Mouse (Mus musculus): Measurements from ENCODE around the gene Hemk1. TPM values are rescaled to one million over a fixed set of nuclear protein-coding genes. Genes with fewer than 3 reads are reported as not detected.
A peak's percentile ranks its signal among the peaks of the same experiment; 100 is the strongest.

The Hemk1 gene
- total and polyA plus RNA-seq, 3 experiments = 9.4 to 48.6 (median 29.6) TPM

GRCm38 (mm10) chr9:107298876-107299275 lies 39.3 kb downstream of the Hemk1 start:
- DNase-seq (ENCODE audit: low spot score) (no peak), ATAC-seq (ENCODE audit: extremely low read depth, insufficient number of reproducible peaks, low FRiP score, poor library complexity, severe bottlenecking) (no peak)
- Histone ChIP-seq H3K9me3 (replicated peaks) (no peaks in the 10 kb centered on the region), H3K4me1 (ENCODE audit: insufficient read depth, low read depth, low read length) (peaks cover 69% of the 10 kb centered on the region), H3K4me3 (ENCODE audit: low read depth, low read length) (peak overlapping the region; percentile 84), H3K27me3 (ENCODE audit: insufficient read depth, low read length) (no peaks in the 10 kb centered on the region), H3K36me3 (replicated peaks) (peaks cover 62% of the 10 kb centered on the region)
- TF ChIP-seq CTCF (IDR thresholded peaks at IDR 0.05; ENCODE audit: low read depth, low read length) (no peak), POLR2AphosphoS5 (IDR thresholded peaks at IDR 0.05; ENCODE audit: insufficient replicate concordance, low read depth, low read length) (no peak), GATA2 (IDR thresholded peaks at IDR 0.05; ENCODE audit: borderline replicate concordance, low read depth, low read length) (no peak), GATA1 (IDR thresholded peaks at IDR 0.05; ENCODE audit: borderline replicate concordance, low read length) (no peak), TAL1 (conservative IDR thresholded peaks at IDR 0.05; ENCODE audit: low read depth, low read length) (no peak)

- DNase-seq (ENCODE audit: low spot score) = no peak
- Histone ChIP-seq H3K27me3 (ENCODE audit: insufficient read depth, low read length) (no peaks in the 10 kb centered on the region; the same call in 1 of the 2 replicates), H3K9me3 (replicated peaks) (no peaks in the 10 kb centered on the region), H3K4me3 (ENCODE audit: low read depth, low read length) (peak overlapping the region; percentile 84), H3K4me1 (ENCODE audit: insufficient read depth, low read depth, low read length) (peaks cover 63% of the 10 kb centered on the region), H3K36me3 (replicated peaks) (peaks cover 56% of the 10 kb centered on the region)
- TF ChIP-seq GATA1 (IDR thresholded peaks at IDR 0.05; ENCODE audit: borderline replicate concordance, low read length) (no peak), POLR2AphosphoS5 (IDR thresholded peaks at IDR 0.05; ENCODE audit: insufficient replicate concordance, low read depth, low read length) (no peak; the same call in 1 of the 2 replicates), CTCF (IDR thresholded peaks at IDR 0.05; ENCODE audit: low read depth, low read length) (no peak), TAL1 (conservative IDR thresholded peaks at IDR 0.05; ENCODE audit: low read depth, low read length) (no peak), GATA2 (IDR thresholded peaks at IDR 0.05; ENCODE audit: borderline replicate concordance, low read depth, low read length) (no peak)
- no peak for ATAC-seq (ENCODE audit: extremely low read depth, insufficient number of reproducible peaks, low FRiP score, poor library complexity, severe bottlenecking)
These were observed 39.9 kb downstream of the Hemk1 start for GRCm38 (mm10) chr9:107298059-107298780.

DNA sequence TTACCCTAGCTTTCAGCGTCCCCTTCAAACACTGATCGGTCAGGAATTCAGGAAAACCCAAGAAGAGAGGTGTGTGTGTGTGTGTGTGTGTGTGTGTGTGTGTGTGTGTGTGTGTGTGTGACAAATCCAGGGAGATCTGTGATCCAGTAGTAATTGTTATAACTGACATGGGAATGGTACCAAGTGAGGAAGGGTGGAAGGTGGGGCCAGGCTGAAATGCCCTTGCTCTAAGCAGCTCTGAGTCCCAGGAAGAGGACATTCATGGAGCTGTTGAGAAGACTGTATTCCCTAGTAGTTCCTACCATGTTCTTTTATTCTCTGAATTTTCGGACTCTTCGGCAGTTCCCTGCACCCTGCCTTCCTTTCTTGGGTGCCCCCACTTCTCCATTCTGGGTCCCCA lies 40.5 kb downstream of the Hemk1 start:
- no peaks in the 10 kb centered on the region for H3K9me3 ChIP-seq (replicated peaks)
- peaks cover 50% of the 10 kb centered on the region for H3K36me3 ChIP-seq (replicated peaks)
- peak overlapping the region; percentile 84 for H3K4me3 ChIP-seq (ENCODE audit: low read depth, low read length)
- TF ChIP-seq GATA2 (IDR thresholded peaks at IDR 0.05; ENCODE audit: borderline replicate concordance, low read depth, low read length) = no peak
- no peak; the same call in 1 of the 2 replicates for TF ChIP-seq POLR2AphosphoS5 (IDR thresholded peaks at IDR 0.05; ENCODE audit: insufficient replicate concordance, low read depth, low read length)
- TF ChIP-seq CTCF (IDR thresholded peaks at IDR 0.05; ENCODE audit: low read depth, low read length) = no peak
- no peak for TF ChIP-seq GATA1 (IDR thresholded peaks at IDR 0.05; ENCODE audit: borderline replicate concordance, low read length)
- no peak for TF ChIP-seq TAL1 (conservative IDR thresholded peaks at IDR 0.05; ENCODE audit: low read depth, low read length)
- H3K4me1 ChIP-seq (ENCODE audit: insufficient read depth, low read depth, low read length) = peaks cover 60% of the 10 kb centered on the region
- DNase-seq (ENCODE audit: low spot score) (no peak), ATAC-seq (ENCODE audit: extremely low read depth, insufficient number of reproducible peaks, low FRiP score, poor library complexity, severe bottlenecking) (no peak)
- peaks cover 4% of the 10 kb centered on the region for H3K27me3 ChIP-seq (ENCODE audit: insufficient read depth, low read length)

DNA sequence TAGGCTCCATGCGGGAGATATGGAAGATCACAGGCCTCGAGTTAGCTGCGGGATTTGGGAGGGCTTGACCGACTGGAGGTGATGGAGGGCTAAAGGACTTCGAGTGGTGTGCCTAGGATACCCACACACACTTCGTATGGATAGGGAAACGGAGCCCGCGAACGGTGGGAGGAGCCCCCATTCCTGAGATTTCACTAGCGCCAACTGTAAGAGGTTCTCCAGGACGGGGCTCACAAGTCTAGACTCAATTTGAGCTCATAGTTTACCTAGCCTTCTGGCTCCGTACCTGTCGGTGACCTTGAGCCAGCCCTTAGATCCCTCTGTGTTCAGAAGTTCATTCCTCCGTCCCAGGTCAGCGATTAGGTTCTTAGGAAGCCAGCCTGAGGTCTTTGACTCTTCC lies 41.1 kb downstream of the Hemk1 start:
- peaks cover 54% of the 10 kb centered on the region for H3K4me1 ChIP-seq (ENCODE audit: insufficient read depth, low read depth, low read length)

GRCm38 (mm10) chr9:107296501-107296965 lies 41.6 kb downstream of the Hemk1 start:
- peaks cover 39% of the 10 kb centered on the region for H3K36me3 ChIP-seq (replicated peaks)
- H3K4me1 ChIP-seq (ENCODE audit: insufficient read depth, low read depth, low read length) = peaks cover 49% of the 10 kb centered on the region
- peaks cover 8% of the 10 kb centered on the region for H3K27me3 ChIP-seq (ENCODE audit: insufficient read depth, low read length)
- no peak for TF ChIP-seq CTCF (IDR thresholded peaks at IDR 0.05; ENCODE audit: low read depth, low read length)
- no peak for TF ChIP-seq GATA1 (IDR thresholded peaks at IDR 0.05; ENCODE audit: borderline replicate concordance, low read length)
- ATAC-seq (ENCODE audit: extremely low read depth, insufficient number of reproducible peaks, low FRiP score, poor library complexity, severe bottlenecking) = peak; percentile 79
- no peaks in the 10 kb centered on the region for H3K9me3 ChIP-seq (replicated peaks)
- H3K4me3 ChIP-seq (ENCODE audit: low read depth, low read length) = peak overlapping the region; percentile 84
- DNase-seq (ENCODE audit: low spot score) = peak; percentile 95

More for the DNA sequence above, 41.1 kb downstream of the Hemk1 start:
- peaks cover 8% of the 10 kb centered on the region for H3K27me3 ChIP-seq (ENCODE audit: insufficient read depth, low read length)
- peaks cover 44% of the 10 kb centered on the region for H3K36me3 ChIP-seq (replicated peaks)
- H3K9me3 ChIP-seq (replicated peaks) = no peaks in the 10 kb centered on the region
- TF ChIP-seq TAL1 (conservative IDR thresholded peaks at IDR 0.05; ENCODE audit: low read depth, low read length) = no peak
- TF ChIP-seq GATA2 (IDR thresholded peaks at IDR 0.05; ENCODE audit: borderline replicate concordance, low read depth, low read length) = no peak
- TF ChIP-seq POLR2AphosphoS5 (IDR thresholded peaks at IDR 0.05; ENCODE audit: insufficient replicate concordance, low read depth, low read length) = no peak
- TF ChIP-seq GATA1 (IDR thresholded peaks at IDR 0.05; ENCODE audit: borderline replicate concordance, low read length) = no peak
- TF ChIP-seq CTCF (IDR thresholded peaks at IDR 0.05; ENCODE audit: low read depth, low read length) = no peak
- ATAC-seq (ENCODE audit: extremely low read depth, insufficient number of reproducible peaks, low FRiP score, poor library complexity, severe bottlenecking) (no peak), DNase-seq (ENCODE audit: low spot score) (no peak)
- H3K4me3 ChIP-seq (ENCODE audit: low read depth, low read length) = peak overlapping the region; percentile 84

GRCm38 (mm10) chr9:107296041-107296440 lies 42.1 kb downstream of the Hemk1 start:
- no peaks in the 10 kb centered on the region for H3K9me3 ChIP-seq (replicated peaks)
- no peak for DNase-seq (ENCODE audit: low spot score)
- H3K4me1 ChIP-seq (ENCODE audit: insufficient read depth, low read depth, low read length) = peaks cover 47% of the 10 kb centered on the region
- TF ChIP-seq CTCF (IDR thresholded peaks at IDR 0.05; ENCODE audit: low read depth, low read length) = no peak
- TF ChIP-seq GATA1 (IDR thresholded peaks at IDR 0.05; ENCODE audit: borderline replicate concordance, low read length) = no peak
- TF ChIP-seq POLR2AphosphoS5 (IDR thresholded peaks at IDR 0.05; ENCODE audit: insufficient replicate concordance, low read depth, low read length) = no peak
- TF ChIP-seq GATA2 (IDR thresholded peaks at IDR 0.05; ENCODE audit: borderline replicate concordance, low read depth, low read length) = no peak
- TF ChIP-seq TAL1 (conservative IDR thresholded peaks at IDR 0.05; ENCODE audit: low read depth, low read length) = no peak
- peaks cover 34% of the 10 kb centered on the region for H3K36me3 ChIP-seq (replicated peaks)
- peak overlapping the region; percentile 84 for H3K4me3 ChIP-seq (ENCODE audit: low read depth, low read length)
- ATAC-seq (ENCODE audit: extremely low read depth, insufficient number of reproducible peaks, low FRiP score, poor library complexity, severe bottlenecking) = no peak
- H3K27me3 ChIP-seq (ENCODE audit: insufficient read depth, low read length) = peaks cover 8% of the 10 kb centered on the region
